8 mouse cellular contexts compared by ENCODE assay signal in genomic region chr9:53705992-53706696, GRCm38 (mm10). TPM values are rescaled to one million over a fixed set of nuclear protein-coding genes. Genes with fewer than 3 reads are reported as not detected.
A peak's percentile ranks its signal among the peaks of the same experiment; 100 is the strongest.
DNase-seq lines count a peak whose midpoint lies in the region; ATAC-seq lines count a peak whose summit lies in the region.

Gene Rab39, minus strand, starts transcription at chr9:53706232.

- peak within 1 kb of the TSS; percentile 53 for H3K4me3 ChIP-seq in heart, embryonic 13.5 days
- peak within 1 kb of the TSS; percentile 56 for H3K4me3 ChIP-seq in liver, embryonic 12.5 days

- no peak within 1 kb of the TSS for H3K27ac ChIP-seq in heart, embryonic 13.5 days (replicated peaks)
- no peak within 1 kb of the TSS for H3K27ac ChIP-seq in liver, embryonic 12.5 days

- peak; percentile 52; the same call in 1 of the 2 replicates for ATAC-seq in erythroid progenitor cell, adult 5-6 weeks (replicated peaks; ENCODE audit: low FRiP score, poor library complexity, severe bottlenecking)
- peak; percentile 83 for ATAC-seq in heart, embryonic 13.5 days (ENCODE audit: extremely low read depth, insufficient number of reproducible peaks, low FRiP score, low TSS enrichment)
- peak; percentile 90 for ATAC-seq in liver, embryonic 12.5 days

- no peak within 1 kb of the TSS for H3K9ac ChIP-seq in heart, embryonic 13.5 days
- peak within 1 kb of the TSS; percentile 17; the same call in 1 of the 2 replicates for H3K9ac ChIP-seq in liver, embryonic 12.5 days

- H3K27me3 ChIP-seq in heart, embryonic 13.5 days (replicated peaks) = 0 out of 2 replicates have a peak, but pooled peaks cover 19% of the 10 kb centered on the region
- H3K27me3 ChIP-seq in liver, embryonic 12.5 days (replicated peaks) = peaks cover 14% of the 10 kb centered on the region
- H3K27me3 ChIP-seq in splenic B cell, adult 2 months (ENCODE audit: control insufficient read depth, insufficient read depth, low read length, poor library complexity, severe bottlenecking) = no peaks in the 10 kb centered on the region; the same call in 1 of the 2 replicates

- peak within 1 kb of the TSS; percentile 82 for H3K4me2 ChIP-seq in heart, embryonic 13.5 days
- peak within 1 kb of the TSS; percentile 78 for H3K4me2 ChIP-seq in liver, embryonic 12.5 days

- peak; percentile 96 to 97 for DNase-seq in B cell, adult 2 months
- peak; percentile 73 for DNase-seq in brain, embryonic 18.5 days (ENCODE audit: low read depth, low spot score)
- DNase-seq in kidney, postnatal 10 days = peak; percentile 89
- peak; percentile 65 for DNase-seq in naive thymus-derived CD4-positive, alpha-beta T cell, adult 2 months (ENCODE audit: low read depth)
- peak; percentile 97 for DNase-seq in splenic B cell, adult 2 months (ENCODE audit: low read depth, low spot score)

- peaks cover 9% of the 10 kb centered on the region for H3K4me1 ChIP-seq in heart, embryonic 13.5 days
- peaks cover 15% of the 10 kb centered on the region for H3K4me1 ChIP-seq in liver, embryonic 12.5 days

- H3K9me3 ChIP-seq in heart, embryonic 13.5 days = no peaks in the 10 kb centered on the region
- H3K9me3 ChIP-seq in liver, embryonic 12.5 days (replicated peaks) = no peaks in the 10 kb centered on the region

- under 1% methylated on average over 49 of the region's 49 CpGs for WGBS in heart, embryonic 13.5 days
- WGBS in liver, embryonic 12.5 days (ENCODE audit: insufficient replicate concordance) = under 1% methylated on average over 49 of the region's 49 CpGs

- H3K36me3 ChIP-seq in heart, embryonic 13.5 days = no peaks in the 10 kb centered on the region
- no peaks in the 10 kb centered on the region for H3K36me3 ChIP-seq in liver, embryonic 12.5 days
- H3K36me3 ChIP-seq in splenic B cell, adult 2 months (ENCODE audit: control insufficient read depth, insufficient read depth, low read length, poor library complexity, severe bottlenecking) = no peaks in the 10 kb centered on the region

RNA-seq across cellular contexts. Expression of gene Rab39, which starts in this region (rescaled TPM):
- total RNA-seq in erythroid progenitor cell, adult 5-6 weeks (2015; ENCODE audit: low replicate concordance) = 2.5 TPM in 1 of 2 replicates, not detected in the other
- total RNA-seq in erythroid progenitor cell, adult 5-6 weeks (2017; ENCODE audit: low replicate concordance) = 0.64 TPM in 1 of 2 replicates, not detected in the other
- 0.36 TPM in 2 replicates for polyA plus RNA-seq in heart, embryonic 13.5 days (2015; fragmentation: Nextera tagmentation; extraction: Ambion mirVana)
- polyA plus RNA-seq in liver, embryonic 12.5 days (2016; fragmentation: Nextera tagmentation; extraction: Ambion mirVana) = 0.43 and 0.51 TPM in 2 replicates

Comparison
In these comparisons a context has a peak if more than half of its experiments do, and no peak if none do; other contexts are left out.
1. Peak in ATAC-seq, H3K4me3 ChIP-seq and H3K4me2 ChIP-seq in heart, embryonic 13.5 days; RNA of the gene not detected or under 1 TPM.
2. Peak in ATAC-seq, H3K4me3 ChIP-seq, H3K9ac ChIP-seq and H3K4me2 ChIP-seq in liver, embryonic 12.5 days; RNA of the gene not detected or under 1 TPM.